Comparison of ENCODE assay signal across 8 mouse cellular contexts in genomic region chr9:65347112-65347850, GRCm38 (mm10). TPM values are rescaled to one million over a fixed set of nuclear protein-coding genes. Genes with fewer than 3 reads are reported as not detected.
DNase-seq lines count a peak whose midpoint lies in the region; ATAC-seq and TF ChIP-seq lines count a peak whose summit lies in the region.

No protein-coding gene starts in this region.

- 25% methylated on average over 8 of the region's 8 CpGs for WGBS in lung, adult 2 months
- WGBS in embryonic facial prominence, embryonic 11.5 days, result 51% methylated on average over 8 of the region's 8 CpGs
- 36% methylated on average over 8 of the region's 8 CpGs for WGBS in intestine, embryonic 15.5 days
- 47% methylated on average over 8 of the region's 8 CpGs for WGBS in neural tube, embryonic 13.5 days

- TF ChIP-seq CTCF in lung, adult 2 months (IDR thresholded peaks at IDR 0.05; ENCODE audit: insufficient read depth, low read length), result no peak

- no peaks in the 10 kb centered on the region for H3K9me3 ChIP-seq in embryonic facial prominence, embryonic 11.5 days (replicated peaks; ENCODE audit: control insufficient read depth, low read length)
- H3K9me3 ChIP-seq in intestine, embryonic 15.5 days, result no peaks in the 10 kb centered on the region
- no peaks in the 10 kb centered on the region for H3K9me3 ChIP-seq in neural tube, embryonic 13.5 days

- H3K4me3 ChIP-seq in lung, adult 2 months (replicated peaks; ENCODE audit: extremely low read depth, low read depth, low read length), result peak overlapping the region; percentile 74
- peak overlapping the region; percentile 99 for H3K4me3 ChIP-seq in embryonic facial prominence, embryonic 11.5 days (ENCODE audit: low read depth, low read length)
- peak overlapping the region; percentile 98 for H3K4me3 ChIP-seq in intestine, embryonic 15.5 days (replicated peaks)
- H3K4me3 ChIP-seq in neural tube, embryonic 13.5 days, result peak overlapping the region; percentile 100

- peak overlapping the region; percentile 81 for H3K4me2 ChIP-seq in embryonic facial prominence, embryonic 11.5 days (ENCODE audit: low read depth, low read length)
- H3K4me2 ChIP-seq in intestine, embryonic 15.5 days (replicated peaks), result peak overlapping the region; percentile 77
- H3K4me2 ChIP-seq in neural tube, embryonic 13.5 days, result peak overlapping the region; percentile 97

- H3K9ac ChIP-seq in embryonic facial prominence, embryonic 11.5 days (replicated peaks; ENCODE audit: low read length), result peak overlapping the region; percentile 90
- H3K9ac ChIP-seq in intestine, embryonic 15.5 days, result peak overlapping the region; percentile 91
- peak overlapping the region; percentile 96 for H3K9ac ChIP-seq in neural tube, embryonic 13.5 days

- no peak for ATAC-seq in embryonic facial prominence, embryonic 11.5 days (replicated peaks; ENCODE audit: insufficient number of reproducible peaks, low FRiP score, low TSS enrichment, low read depth)
- 0 out of 2 replicates have a peak, but pooled peaks have one; percentile 29 for ATAC-seq in intestine, embryonic 15.5 days
- ATAC-seq in neural tube, embryonic 13.5 days (ENCODE audit: low read depth), result no peak

- H3K4me1 ChIP-seq in lung, adult 2 months (ENCODE audit: control insufficient read depth, insufficient read depth, low read length), result peaks cover 10% of the 10 kb centered on the region
- no peaks in the 10 kb centered on the region for H3K4me1 ChIP-seq in embryonic facial prominence, embryonic 11.5 days (ENCODE audit: control insufficient read depth, insufficient read depth, low read length)
- peaks cover 8% of the 10 kb centered on the region for H3K4me1 ChIP-seq in intestine, embryonic 15.5 days (replicated peaks)
- H3K4me1 ChIP-seq in neural tube, embryonic 13.5 days (replicated peaks), result peaks cover 33% of the 10 kb centered on the region

- no peak overlapping the region for H3K27ac ChIP-seq in embryonic facial prominence, embryonic 11.5 days (replicated peaks; ENCODE audit: low read depth, low read length)
- peak overlapping the region; percentile 98; the same call in 1 of the 2 replicates for H3K27ac ChIP-seq in intestine, embryonic 15.5 days
- no peak overlapping the region for H3K27ac ChIP-seq in neural tube, embryonic 13.5 days (replicated peaks)

- DNase-seq in lung, adult 2 months, result no peak
- DNase-seq in lung, adult 18-20 months, result no peak
- no peak for DNase-seq in embryonic facial prominence, embryonic 11.5 days (ENCODE audit: low spot score)
- no peak for DNase-seq in layer of hippocampus, postnatal 25 days (ENCODE audit: extremely low spot score in 1 of 2, low spot score in 1 of 2)
- DNase-seq in layer of hippocampus, adult 18-20 months (ENCODE audit: low spot score in 2 of 2), result no peak
- DNase-seq in kidney, postnatal 10 days, result no peak

- no peak for TF ChIP-seq POLR2A in lung, adult 2 months (IDR thresholded peaks at IDR 0.05; ENCODE audit: borderline replicate concordance, extremely low read depth, low read depth, low read length)

- no peaks in the 10 kb centered on the region for H3K36me3 ChIP-seq in embryonic facial prominence, embryonic 11.5 days (replicated peaks; ENCODE audit: control insufficient read depth, insufficient read depth, low read depth, low read length)
- H3K36me3 ChIP-seq in intestine, embryonic 15.5 days, result no peaks in the 10 kb centered on the region
- no peaks in the 10 kb centered on the region for H3K36me3 ChIP-seq in neural tube, embryonic 13.5 days

- no peaks in the 10 kb centered on the region for H3K27me3 ChIP-seq in embryonic facial prominence, embryonic 11.5 days (ENCODE audit: control insufficient read depth, insufficient read depth, low read length)
- H3K27me3 ChIP-seq in intestine, embryonic 15.5 days (replicated peaks), result no peaks in the 10 kb centered on the region
- no peaks in the 10 kb centered on the region; the same call in 1 of the 2 replicates for H3K27me3 ChIP-seq in neural tube, embryonic 13.5 days

RNA-seq across cellular contexts. Expression of gene Pdcd7, which starts 1.4 kb away (rescaled TPM):
- polyA plus RNA-seq in lung, adult 2 months (2012; rRNA removed), result 10.9 and 12.1 TPM in 2 replicates
- 13.9 and 18.5 TPM in 2 replicates for polyA plus RNA-seq in embryonic facial prominence, embryonic 11.5 days (2014; fragmentation: Nextera tagmentation; extraction: Ambion mirVana)
- 8.7 TPM in 2 replicates for polyA plus RNA-seq in intestine, embryonic 15.5 days (2015; fragmentation: Nextera tagmentation; extraction: Ambion mirVana)
- polyA plus RNA-seq in neural tube, embryonic 13.5 days (2015; fragmentation: Nextera tagmentation; extraction: Ambion mirVana), result 10.0 and 10.9 TPM in 2 replicates
- 10 to 100 TPM; 25.0 to 25.7 TPM for total RNA-seq in layer of hippocampus, postnatal 25 days (2021)
- total RNA-seq in layer of hippocampus, adult 18-20 months (2021), result 10 to 100 TPM; 27.5 to 27.8 TPM

RNA-seq across cellular contexts. Expression of gene Ubap1l, which starts 13.6 kb away (rescaled TPM):
- 0.37 and 0.58 TPM in 2 replicates for polyA plus RNA-seq in lung, adult 2 months (2012; rRNA removed)
- polyA plus RNA-seq in embryonic facial prominence, embryonic 11.5 days (2014; fragmentation: Nextera tagmentation; extraction: Ambion mirVana), result 0.31 TPM in 1 of 2 replicates, not detected in the other
- 0.21 and 0.40 TPM in 2 replicates for polyA plus RNA-seq in intestine, embryonic 15.5 days (2015; fragmentation: Nextera tagmentation; extraction: Ambion mirVana)
- polyA plus RNA-seq in neural tube, embryonic 13.5 days (2015; fragmentation: Nextera tagmentation; extraction: Ambion mirVana), result 1.6 and 2.0 TPM in 2 replicates
- total RNA-seq in layer of hippocampus, postnatal 25 days (2021), result 1 to 10 TPM; 2.0 to 2.5 TPM
- 1 to 10 TPM; 3.2 to 3.6 TPM for total RNA-seq in layer of hippocampus, adult 18-20 months (2021)

RNA-seq across cellular contexts. Expression of gene Kbtbd13, which starts 44.2 kb away (rescaled TPM):
- polyA plus RNA-seq in lung, adult 2 months (2012; rRNA removed), result 1.3 and 2.0 TPM in 2 replicates
- polyA plus RNA-seq in embryonic facial prominence, embryonic 11.5 days (2014; fragmentation: Nextera tagmentation; extraction: Ambion mirVana), result 1.2 and 1.3 TPM in 2 replicates
- 2.5 and 2.6 TPM in 2 replicates for polyA plus RNA-seq in intestine, embryonic 15.5 days (2015; fragmentation: Nextera tagmentation; extraction: Ambion mirVana)
- polyA plus RNA-seq in neural tube, embryonic 13.5 days (2015; fragmentation: Nextera tagmentation; extraction: Ambion mirVana), result 0.32 and 0.47 TPM in 2 replicates
- under 1 TPM; 0.17 to 0.40 TPM for total RNA-seq in layer of hippocampus, postnatal 25 days (2021)
- under 1 TPM; 0.25 TPM for total RNA-seq in layer of hippocampus, adult 18-20 months (2021)

RNA-seq across cellular contexts. Expression of gene Rasl12, which starts 51.0 kb away (rescaled TPM):
- polyA plus RNA-seq in lung, adult 2 months (2012; rRNA removed), result 74.0 and 81.4 TPM in 2 replicates
- polyA plus RNA-seq in embryonic facial prominence, embryonic 11.5 days (2014; fragmentation: Nextera tagmentation; extraction: Ambion mirVana), result 7.6 and 9.8 TPM in 2 replicates
- 4.2 and 4.7 TPM in 2 replicates for polyA plus RNA-seq in intestine, embryonic 15.5 days (2015; fragmentation: Nextera tagmentation; extraction: Ambion mirVana)
- polyA plus RNA-seq in neural tube, embryonic 13.5 days (2015; fragmentation: Nextera tagmentation; extraction: Ambion mirVana), result 6.6 and 7.7 TPM in 2 replicates
- 1 to 10 TPM; 3.0 to 4.3 TPM for total RNA-seq in layer of hippocampus, postnatal 25 days (2021)
- 1 to 10 TPM; 2.4 to 2.8 TPM for total RNA-seq in layer of hippocampus, adult 18-20 months (2021)

RNA-seq across cellular contexts. Expression of gene Clpx, which starts 53.2 kb away (rescaled TPM):
- 8.7 and 10.5 TPM in 2 replicates for polyA plus RNA-seq in lung, adult 2 months (2012; rRNA removed)
- polyA plus RNA-seq in embryonic facial prominence, embryonic 11.5 days (2014; fragmentation: Nextera tagmentation; extraction: Ambion mirVana), result 60.1 and 64.3 TPM in 2 replicates
- polyA plus RNA-seq in intestine, embryonic 15.5 days (2015; fragmentation: Nextera tagmentation; extraction: Ambion mirVana), result 45.8 and 48.5 TPM in 2 replicates
- polyA plus RNA-seq in neural tube, embryonic 13.5 days (2015; fragmentation: Nextera tagmentation; extraction: Ambion mirVana), result 42.9 and 43.6 TPM in 2 replicates
- total RNA-seq in layer of hippocampus, postnatal 25 days (2021), result 10 to 100 TPM; 32.8 to 33.3 TPM
- 10 to 100 TPM; 28.7 to 29.6 TPM for total RNA-seq in layer of hippocampus, adult 18-20 months (2021)
